8 mouse cellular contexts compared by ENCODE assay signal in the genomic region with DNA sequence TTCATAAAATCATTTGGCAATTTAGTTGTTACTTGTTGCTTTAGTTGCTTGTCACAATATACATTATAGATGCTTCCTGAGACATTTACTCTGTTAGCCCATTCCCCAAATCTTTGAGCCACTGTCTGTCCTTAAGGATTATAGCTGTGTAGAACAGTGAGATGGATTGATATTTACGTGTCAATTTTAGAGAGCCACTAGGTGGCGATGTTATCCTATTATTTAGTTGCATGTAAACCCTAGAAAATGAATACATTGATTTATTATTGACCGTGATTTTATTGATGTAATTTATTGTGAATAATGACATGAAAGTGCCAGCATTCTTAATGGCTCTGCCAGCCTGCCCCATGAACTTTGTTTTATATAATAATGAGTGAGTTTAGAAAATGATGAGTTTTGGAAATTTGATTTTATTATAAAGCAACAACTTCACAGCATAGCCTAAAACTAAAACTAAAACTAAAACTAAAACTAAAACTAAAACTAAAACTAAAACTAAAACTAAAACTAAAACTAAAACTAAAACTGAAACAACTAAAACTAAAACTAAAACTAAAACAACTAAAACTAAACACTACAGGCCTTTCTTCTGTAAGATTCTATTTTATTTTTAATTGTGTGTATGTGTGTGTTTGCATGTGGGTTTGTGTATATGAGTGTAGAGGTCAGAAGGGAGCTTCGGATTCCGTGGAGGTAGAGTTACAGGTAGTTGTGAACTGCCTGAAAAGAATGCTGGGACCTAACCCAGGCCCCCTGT.
A peak's percentile ranks its signal among the peaks of the same experiment; 100 is the strongest.
DNase-seq lines count a peak whose midpoint lies in the region; ATAC-seq and TF ChIP-seq lines count a peak whose summit lies in the region.

No protein-coding gene starts in this region.

- no peak; the same call in 1 of the 2 replicates for ATAC-seq in hindbrain, postnatal 0 days

- 29% methylated on average over 5 of the region's 5 CpGs for WGBS in thymus, adult 2 months
- WGBS in hindbrain, postnatal 0 days = 17% methylated on average over 5 of the region's 5 CpGs

- no peak overlapping the region for H3K4me3 ChIP-seq in gastrocnemius, adult 2 months
- no peak overlapping the region for H3K4me3 ChIP-seq in thymus, adult 2 months (ENCODE audit: control insufficient read depth, insufficient read depth, low read length)
- H3K4me3 ChIP-seq in hindbrain, postnatal 0 days (ENCODE audit: low read length) = no peak overlapping the region

- no peak for TF ChIP-seq POLR2A in thymus, adult 2 months (IDR thresholded peaks at IDR 0.05; ENCODE audit: control insufficient read depth, extremely low read depth, insufficient read depth, low read length, poor library complexity)

- peak; percentile 79 for TF ChIP-seq CTCF in gastrocnemius, adult 2 months (IDR thresholded peaks at IDR 0.05)
- no peak for TF ChIP-seq CTCF in thymus, adult 2 months (IDR thresholded peaks at IDR 0.05; ENCODE audit: borderline replicate concordance, control insufficient read depth, extremely low read depth, insufficient read depth, low read length, poor library complexity)
- peak; percentile 77 for TF ChIP-seq CTCF in hindbrain, postnatal 0 days (IDR thresholded peaks at IDR 0.05; ENCODE audit: low read depth)

- DNase-seq in gastrocnemius, adult 2 months = no peak
- DNase-seq in gastrocnemius, postnatal 36 days = no peak
- peak; percentile 33 for DNase-seq in thymus, adult 2 months
- no peak for DNase-seq in thymus, postnatal 36 days
- peak; percentile 82 to 91 for DNase-seq in cerebellum, postnatal 10 days
- peak; percentile 87 for DNase-seq in hindbrain, postnatal 0 days (ENCODE audit: low spot score)
- peak; percentile 86 for DNase-seq in lung, postnatal 36 days
- DNase-seq in splenic B cell, adult 2 months (ENCODE audit: low read depth, low spot score) = peak; percentile 74

- no peak overlapping the region for H3K27ac ChIP-seq in gastrocnemius, adult 2 months
- no peak overlapping the region for H3K27ac ChIP-seq in thymus, adult 2 months (ENCODE audit: control insufficient read depth, insufficient read depth, low read length)
- no peak overlapping the region for H3K27ac ChIP-seq in hindbrain, postnatal 0 days

- no peaks in the 10 kb centered on the region for H3K9me3 ChIP-seq in hindbrain, postnatal 0 days (ENCODE audit: low read length)

- no peaks in the 10 kb centered on the region for H3K36me3 ChIP-seq in thymus, adult 2 months (ENCODE audit: control insufficient read depth, insufficient read depth, low read length)
- H3K36me3 ChIP-seq in hindbrain, postnatal 0 days (ENCODE audit: insufficient read depth, low read length) = no peaks in the 10 kb centered on the region
- H3K36me3 ChIP-seq in splenic B cell, adult 2 months (ENCODE audit: control insufficient read depth, insufficient read depth, low read length, poor library complexity, severe bottlenecking) = no peaks in the 10 kb centered on the region

- no peaks in the 10 kb centered on the region for H3K27me3 ChIP-seq in thymus, adult 2 months (ENCODE audit: control insufficient read depth, insufficient read depth, low read length)
- H3K27me3 ChIP-seq in hindbrain, postnatal 0 days (ENCODE audit: insufficient read depth, low read length) = no peaks in the 10 kb centered on the region
- no peaks in the 10 kb centered on the region for H3K27me3 ChIP-seq in splenic B cell, adult 2 months (ENCODE audit: control insufficient read depth, insufficient read depth, low read length, poor library complexity, severe bottlenecking)

- intact Hi-C loops in gastrocnemius, adult 2 months (cut with DNase I) = loop anchor here (2.0 to 10.0 kb wide), 2 partner anchors 759 to 1069 kb away; a partner anchor contains a TSS
- intact Hi-C loops in gastrocnemius, postnatal 36 days (cut with DNase I) = loop anchor here (2.0 to 10.0 kb wide), 2 partner anchors 759 to 1069 kb away; a partner anchor contains a TSS

- no peak overlapping the region for H3K9ac ChIP-seq in hindbrain, postnatal 0 days (replicated peaks; ENCODE audit: low read length)

- no peak overlapping the region for H3K4me2 ChIP-seq in hindbrain, postnatal 0 days (ENCODE audit: low read depth, low read length)

- H3K4me1 ChIP-seq in thymus, adult 2 months (replicated peaks; ENCODE audit: control insufficient read depth, insufficient read depth, low read length) = no peaks in the 10 kb centered on the region
- H3K4me1 ChIP-seq in hindbrain, postnatal 0 days (ENCODE audit: insufficient read depth, low read length) = no peaks in the 10 kb centered on the region

Comparison
In these comparisons a context has a peak if more than half of its experiments do, and no peak if none do; other contexts are left out.
1. DNase-seq: peak in thymus, adult 2 months (single experiment), cerebellum, postnatal 10 days (2 of 2), hindbrain, postnatal 0 days (single experiment), lung, postnatal 36 days (single experiment) and splenic B cell, adult 2 months (single experiment); none in gastrocnemius, adult 2 months (single experiment), gastrocnemius, postnatal 36 days (0 of 2) and thymus, postnatal 36 days (0 of 2).